Mouse (Mus musculus): Measurements from ENCODE around the gene Il13. TPM values are rescaled to one million over a fixed set of nuclear protein-coding genes. Genes with fewer than 3 reads are reported as not detected.

The Il13 gene
- 0.69 TPM in 1 of 2 replicates, not detected in the other for polyA plus RNA-seq (2012; rRNA removed; ENCODE audit: low replicate concordance)

DNA sequence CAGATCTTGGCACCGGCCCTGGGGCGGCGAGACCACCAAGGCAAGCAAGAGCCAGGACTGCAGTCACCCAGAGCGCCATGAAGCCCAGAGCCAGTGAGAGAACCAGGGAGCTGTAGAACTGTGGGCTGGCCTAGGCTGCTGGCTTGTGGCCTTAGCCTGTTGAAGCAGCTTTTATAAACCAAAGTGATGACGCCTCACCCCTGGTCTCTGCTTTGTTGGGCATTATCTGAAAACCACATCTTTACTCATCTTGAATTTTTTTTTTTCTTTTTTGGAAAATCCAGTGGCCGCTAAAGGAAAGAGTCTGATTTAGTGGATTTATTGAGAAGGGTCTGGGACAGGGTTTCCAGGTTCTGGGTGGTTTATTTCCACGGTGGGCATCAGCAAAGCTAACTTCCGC is at the start of gene Il13:
Gene Il13, minus strand, starts transcription at position 147 of the 400 bp plus-strand sequence.

DNA sequence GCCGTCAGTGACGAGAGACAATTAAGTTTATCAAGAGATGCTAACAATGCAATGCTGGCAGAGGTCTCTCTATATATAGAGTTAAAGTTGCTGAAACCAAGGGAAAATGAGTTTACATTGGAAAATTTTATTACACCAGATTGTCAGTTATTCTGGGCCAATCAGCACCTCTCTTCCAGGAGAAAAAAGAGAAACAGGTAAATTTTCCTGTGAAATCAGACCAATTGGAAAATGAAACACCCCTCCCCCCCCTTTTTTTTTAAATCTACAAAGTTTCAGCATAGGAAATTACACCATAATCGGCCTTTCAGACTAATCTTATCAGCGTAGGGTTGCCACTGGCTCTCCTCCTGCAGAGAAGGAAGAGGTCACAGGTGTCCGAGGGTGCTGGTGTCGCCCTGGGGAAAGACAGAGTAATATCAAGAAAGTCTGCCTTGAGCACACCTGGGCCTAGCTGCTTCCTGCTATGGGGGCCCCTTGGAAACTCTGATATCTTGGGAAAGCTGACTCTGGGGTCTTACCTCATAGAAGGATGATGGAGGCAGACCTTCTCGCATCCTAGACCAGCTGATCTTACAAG is 15.8 kb downstream of the Il13 start, which contains the start of gene Il4:
Gene Il4, minus strand, starts transcription at position 51 of the 580 bp plus-strand sequence.

Other genes with a start within 250 kb of the Il13 start
- not detected in 2 replicates for gene Leap2, start 211.5 kb downstream of the Il13 start, polyA plus RNA-seq (2012; rRNA removed; ENCODE audit: low replicate concordance)
- 509 and 856 TPM in 2 replicates for gene Uqcrq, start 203.9 kb downstream of the Il13 start, polyA plus RNA-seq (2012; rRNA removed; ENCODE audit: low replicate concordance)
- 1.6 and 2.8 TPM in 2 replicates for gene Gdf9, start 203.7 kb downstream of the Il13 start, polyA plus RNA-seq (2012; rRNA removed; ENCODE audit: low replicate concordance)
- gene Gm10447, start 177.6 kb downstream of the Il13 start, polyA plus RNA-seq (2012; rRNA removed; ENCODE audit: low replicate concordance) = 0.24 and 0.32 TPM in 2 replicates
- gene Shroom1, start 177.5 kb downstream of the Il13 start, polyA plus RNA-seq (2012; rRNA removed; ENCODE audit: low replicate concordance) = 1.9 and 4.1 TPM in 2 replicates
- gene Gm9837, start 164.2 kb downstream of the Il13 start, polyA plus RNA-seq (2012; rRNA removed; ENCODE audit: low replicate concordance) = not detected in 2 replicates
- not detected in 2 replicates for gene Gm9945, start 154.5 kb downstream of the Il13 start, polyA plus RNA-seq (2012; rRNA removed; ENCODE audit: low replicate concordance)
- gene Sowaha, start 154.4 kb downstream of the Il13 start, polyA plus RNA-seq (2012; rRNA removed; ENCODE audit: low replicate concordance) = 0.03 and 0.07 TPM in 2 replicates
- 43.8 and 66.7 TPM in 2 replicates for gene Sept8, start 115.4 kb downstream of the Il13 start, polyA plus RNA-seq (2012; rRNA removed; ENCODE audit: low replicate concordance)
- gene Kif3a, start 67.3 kb downstream of the Il13 start, polyA plus RNA-seq (2012; rRNA removed; ENCODE audit: low replicate concordance) = 7.4 and 13.9 TPM in 2 replicates
- 0.33 and 0.75 TPM in 2 replicates for gene Il4, start 16.0 kb downstream of the Il13 start, polyA plus RNA-seq (2012; rRNA removed; ENCODE audit: low replicate concordance)
- gene Rad50, start 72.6 kb upstream of the Il13 start, polyA plus RNA-seq (2012; rRNA removed; ENCODE audit: low replicate concordance) = 8.4 and 11.4 TPM in 2 replicates
- 0.11 TPM in 1 of 2 replicates, not detected in the other for gene Il5, start 86.1 kb upstream of the Il13 start, polyA plus RNA-seq (2012; rRNA removed; ENCODE audit: low replicate concordance)
- gene Irf1, start 135.3 kb upstream of the Il13 start, polyA plus RNA-seq (2012; rRNA removed; ENCODE audit: low replicate concordance) = 68.7 and 81.7 TPM in 2 replicates
- 1.8 and 2.2 TPM in 2 replicates for gene Gm17334, start 138.5 kb upstream of the Il13 start, polyA plus RNA-seq (2012; rRNA removed; ENCODE audit: low replicate concordance)
- gene Gm12216, start 224.6 kb upstream of the Il13 start, polyA plus RNA-seq (2012; rRNA removed; ENCODE audit: low replicate concordance) = 10.8 and 17.1 TPM in 2 replicates

Measured in subcutaneous adipose tissue, adult 2 months (tissue).